Mouse (Mus musculus) ES-Bruce4 (cell line): ENCODE measurements around the gene Atic.

Experiments used
- CTCF ChIP-seq: IDR thresholded peaks from one replicate; pipeline ENCODE4 v1.8.1; 2011; ENCODE audit warnings: low read depth, low read length
- POLR2A ChIP-seq: IDR thresholded peaks from one replicate; pipeline ENCODE4 v1.8.1; 2011; ENCODE audit warnings: low read length; ENCODE audit not compliant: insufficient read depth

- no peak for TF ChIP-seq POLR2A
- TF ChIP-seq CTCF = no peak
These were observed 49.8 kb downstream of the Atic start for GRCm38 (mm10) chr1:71606600-71607325.
